21 mouse cellular contexts compared by ENCODE assay signal in genomic region chr8:103578006-103578405, GRCm38 (mm10).
DNase-seq lines count a peak whose midpoint lies in the region; ATAC-seq lines count a peak whose summit lies in the region.
"Had no signal": no experiment of that assay in that cellular context is flagged by ENCODE, and none has a peak within 500 bp of the region (broad histone marks: within the 10 kb centered on the region; RNA-seq: fewer than 3 reads in every experiment).

No protein-coding gene starts in this region.

- WGBS in midbrain, embryonic 11.5 days, result 82% methylated on average over 6 of the region's 6 CpGs
- 52% methylated on average over 6 of the region's 6 CpGs for WGBS in midbrain, embryonic 15.5 days

- no peak overlapping the region for H3K27ac ChIP-seq in midbrain, embryonic 11.5 days (ENCODE audit: low read depth, low read length)
- no peak overlapping the region for H3K27ac ChIP-seq in midbrain, embryonic 15.5 days
- H3K27ac ChIP-seq: embryonic facial prominence, embryonic 13.5 days; forebrain, embryonic 13.5 days; heart, adult 2 months; heart, embryonic 15.5 days; hindbrain, embryonic 15.5 days had no signal

- peaks cover 3% of the 10 kb centered on the region for H3K4me1 ChIP-seq in midbrain, embryonic 11.5 days (ENCODE audit: control insufficient read depth, insufficient read depth, low read length)
- H3K4me1 ChIP-seq in midbrain, embryonic 15.5 days, result peaks cover 2% of the 10 kb centered on the region; the same call in 1 of the 2 replicates
- H3K4me1 ChIP-seq: heart, embryonic 15.5 days had no signal

- H3K36me3 ChIP-seq in midbrain, embryonic 11.5 days (ENCODE audit: control insufficient read depth, insufficient read depth, low read length), result no peaks in the 10 kb centered on the region
- H3K36me3 ChIP-seq in midbrain, embryonic 15.5 days (replicated peaks), result no peaks in the 10 kb centered on the region
- H3K36me3 ChIP-seq: embryonic facial prominence, embryonic 13.5 days; G1E; heart, embryonic 15.5 days; hindbrain, embryonic 15.5 days had no signal

- H3K4me3 ChIP-seq in midbrain, embryonic 11.5 days (ENCODE audit: low read depth, low read length), result no peak overlapping the region
- no peak overlapping the region for H3K4me3 ChIP-seq in midbrain, embryonic 15.5 days
- H3K4me3 ChIP-seq: embryonic facial prominence, embryonic 13.5 days; forebrain, embryonic 13.5 days; heart, adult 2 months; heart, embryonic 15.5 days; hindbrain, embryonic 15.5 days had no signal

- ATAC-seq in midbrain, embryonic 11.5 days (ENCODE audit: low FRiP score), result no peak
- no peak for ATAC-seq in midbrain, embryonic 15.5 days (replicated peaks)
- ATAC-seq: forebrain, embryonic 13.5 days; forebrain, postnatal 0 days had no signal

- no peak overlapping the region for H3K4me2 ChIP-seq in midbrain, embryonic 11.5 days
- H3K4me2 ChIP-seq in midbrain, embryonic 15.5 days, result no peak overlapping the region
- H3K4me2 ChIP-seq: embryonic facial prominence, embryonic 13.5 days; forebrain, embryonic 13.5 days; heart, embryonic 11.5 days; heart, embryonic 15.5 days; hindbrain, embryonic 15.5 days had no signal

- peak; percentile 4 to 49 for DNase-seq in layer of hippocampus, adult 18-20 months (ENCODE audit: low spot score in 2 of 2)
- no peak for DNase-seq in layer of hippocampus, postnatal 25 days (ENCODE audit: extremely low spot score in 1 of 2, low spot score in 1 of 2)
- peak; percentile 78 for DNase-seq in midbrain, embryonic 11.5 days (ENCODE audit: low spot score, missing footprints)
- DNase-seq in brain, adult 2 months (ENCODE audit: low read depth, low spot score), result peak; percentile 6
- no peak for DNase-seq in testis, postnatal 10 days (ENCODE audit: low spot score)
- DNase-seq: adrenal gland, adult 8-10 months; adrenal gland, postnatal 36 days; cerebellum, adult 11 months; cerebellum, adult 9-10 months; cerebellum, postnatal 36 days; forebrain, postnatal 0 days; gastrocnemius, postnatal 14 days; heart, adult 2 months; heart, postnatal 14 days had no signal

- H3K9me3 ChIP-seq in midbrain, embryonic 11.5 days (ENCODE audit: control insufficient read depth, low read length), result no peaks in the 10 kb centered on the region
- no peaks in the 10 kb centered on the region for H3K9me3 ChIP-seq in midbrain, embryonic 15.5 days
- H3K9me3 ChIP-seq: embryonic facial prominence, embryonic 13.5 days; forebrain, embryonic 13.5 days; heart, embryonic 15.5 days; hindbrain, embryonic 15.5 days had no signal

- H3K27me3 ChIP-seq in midbrain, embryonic 11.5 days (ENCODE audit: control insufficient read depth, insufficient read depth, low read length), result no peaks in the 10 kb centered on the region
- no peaks in the 10 kb centered on the region for H3K27me3 ChIP-seq in midbrain, embryonic 15.5 days (replicated peaks)
- H3K27me3 ChIP-seq: embryonic facial prominence, embryonic 13.5 days; forebrain, embryonic 13.5 days; heart, embryonic 15.5 days had no signal

- no peak overlapping the region for H3K9ac ChIP-seq in midbrain, embryonic 11.5 days (ENCODE audit: low read length)
- H3K9ac ChIP-seq in midbrain, embryonic 15.5 days, result no peak overlapping the region
- H3K9ac ChIP-seq: embryonic facial prominence, embryonic 13.5 days; forebrain, embryonic 13.5 days; forebrain, postnatal 0 days; heart, embryonic 15.5 days; hindbrain, embryonic 15.5 days had no signal

Comparison
In these comparisons a context has a peak if more than half of its experiments do, and no peak if none do; other contexts are left out.
1. DNase-seq: peak in layer of hippocampus, adult 18-20 months (2 of 2), midbrain, embryonic 11.5 days (single experiment) and brain, adult 2 months (single experiment); none in layer of hippocampus, postnatal 25 days (0 of 2) and testis, postnatal 10 days (single experiment).